Mouse (Mus musculus): ENCODE results near the gene Ppm1d. TPM values are rescaled to one million over a fixed set of nuclear protein-coding genes. Genes with fewer than 3 reads are reported as not detected.

Ppm1d gene
- polyA plus RNA-seq (2016; fragmentation: Nextera tagmentation; extraction: Ambion mirVana): 27.8 and 27.9 TPM in 2 replicates

DNA sequence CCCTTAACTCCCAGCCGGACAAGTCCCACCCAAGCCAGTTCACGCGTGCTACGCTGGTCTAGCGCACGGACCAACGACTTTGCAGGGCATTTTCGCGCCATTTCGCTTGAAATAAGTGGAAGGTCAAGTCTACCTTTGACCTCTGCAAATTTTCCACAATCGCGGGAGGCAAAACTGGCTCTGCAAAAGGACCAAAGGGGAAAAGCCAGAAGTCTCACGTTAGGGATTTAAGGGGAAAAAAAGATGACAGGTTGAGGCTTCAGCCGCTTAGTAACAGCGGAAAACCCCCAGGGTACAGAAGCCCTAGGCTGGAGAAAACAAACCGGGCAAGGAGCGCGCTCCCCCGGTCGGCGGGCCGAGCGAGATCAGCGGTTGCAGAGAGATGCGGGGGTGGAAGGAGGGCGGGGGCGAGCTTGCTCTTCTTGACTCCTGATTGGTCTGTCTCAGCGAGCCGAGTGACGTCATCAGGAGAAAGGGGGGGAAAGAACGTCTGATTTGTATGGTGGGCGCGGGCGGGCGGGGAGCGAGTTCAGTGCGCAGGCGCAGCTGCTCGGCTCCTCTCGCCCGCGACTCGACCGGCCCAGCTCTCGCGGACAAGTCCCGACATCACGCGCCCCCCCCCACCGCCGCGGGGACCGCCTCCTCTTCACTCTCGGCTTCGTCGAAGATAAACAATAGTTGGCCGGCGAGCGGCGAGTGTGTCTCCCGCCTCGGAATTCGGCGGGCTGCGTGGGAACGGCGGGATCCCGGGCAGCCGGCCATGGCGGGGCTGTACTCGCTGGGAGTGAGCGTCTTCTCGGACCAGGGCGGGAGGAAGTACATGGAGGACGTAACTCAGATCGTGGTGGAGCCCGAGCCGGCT is at the start of gene Ppm1d:
TSS of gene Ppm1d (plus strand) at position 532 of the 862 bp plus-strand sequence.
- Histone ChIP-seq H3K36me3 (peaks cover 10% of the 10 kb centered on the region), H3K9ac (peak within 1 kb of the TSS; percentile 92), H3K9me3 (replicated peaks) (no peaks in the 10 kb centered on the region), H3K27me3 (no peaks in the 10 kb centered on the region; the same call in 1 of the 2 replicates), H3K4me1 (peaks cover 21% of the 10 kb centered on the region), H3K4me2 (replicated peaks) (peak within 1 kb of the TSS; percentile 94), H3K4me3 (peak within 1 kb of the TSS; percentile 96), H3K27ac (peak within 1 kb of the TSS; percentile 94)
- peak; percentile 93 for ATAC-seq (ENCODE audit: low FRiP score)
- under 1% methylated on average over 78 of the region's 78 CpGs for whole genome bisulfite sequencing

DNA sequence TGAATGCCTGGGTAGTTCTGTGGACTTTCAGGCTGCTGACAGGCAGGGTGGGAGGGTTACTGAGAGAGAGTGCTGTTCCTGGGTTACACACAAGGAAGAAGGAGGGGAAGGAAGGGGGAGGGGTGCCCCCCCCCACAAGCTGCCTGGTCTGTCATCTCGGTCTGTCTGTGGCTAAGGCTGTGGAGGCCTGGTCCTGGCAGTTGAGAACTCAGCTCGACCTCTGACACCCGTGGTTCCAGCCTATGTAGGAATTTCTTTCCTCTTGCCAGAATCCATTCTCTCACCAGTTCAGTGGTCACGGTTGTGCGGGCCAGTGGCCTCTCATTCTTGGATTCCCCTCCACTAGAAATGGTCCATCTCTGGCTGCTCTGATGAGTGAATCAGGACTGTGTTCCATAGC is 46.4 kb upstream of the Ppm1d start:
- 58% methylated on average over 5 of the region's 5 CpGs for WGBS
- no peak overlapping the region for H3K27ac ChIP-seq
- no peak overlapping the region for H3K9ac ChIP-seq

DNA sequence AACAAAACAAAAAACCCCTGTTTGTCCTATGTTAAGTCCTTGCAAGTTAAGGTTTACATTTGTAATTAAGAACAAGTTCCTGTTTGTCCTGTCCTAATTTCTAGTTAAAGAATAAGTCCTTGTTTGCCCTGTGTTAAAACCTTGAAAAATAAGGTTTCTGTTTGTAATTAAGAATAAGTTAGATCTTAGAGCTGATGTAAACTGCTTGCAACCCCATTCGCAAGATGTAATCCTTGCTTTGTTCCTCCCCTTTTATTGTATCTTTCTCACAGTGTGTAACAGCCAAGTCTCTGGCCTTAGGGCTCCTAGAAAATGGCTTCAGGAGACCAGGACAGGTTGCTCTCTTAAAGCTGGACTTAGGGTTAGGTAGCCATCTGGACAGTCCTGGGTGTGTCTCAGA is 43.7 kb upstream of the Ppm1d start:
- 93% methylated on average over 1 of the region's 1 CpGs for WGBS
- Histone ChIP-seq H3K9ac (no peak overlapping the region), H3K27ac (no peak overlapping the region), H3K4me3 (no peak overlapping the region), H3K4me2 (replicated peaks) (no peak overlapping the region), H3K4me1 (no peaks in the 10 kb centered on the region), H3K27me3 (no peaks in the 10 kb centered on the region), H3K36me3 (no peaks in the 10 kb centered on the region), H3K9me3 (replicated peaks) (no peaks in the 10 kb centered on the region)
- ATAC-seq (ENCODE audit: low FRiP score): no peak

More for the DNA sequence above, 46.4 kb upstream of the Ppm1d start:
- ATAC-seq (ENCODE audit: low FRiP score): no peak
- Histone ChIP-seq H3K4me3 (no peak overlapping the region), H3K9me3 (replicated peaks) (no peaks in the 10 kb centered on the region), H3K27me3 (no peaks in the 10 kb centered on the region), H3K36me3 (no peaks in the 10 kb centered on the region), H3K4me1 (no peaks in the 10 kb centered on the region), H3K4me2 (replicated peaks) (no peak overlapping the region)

DNA sequence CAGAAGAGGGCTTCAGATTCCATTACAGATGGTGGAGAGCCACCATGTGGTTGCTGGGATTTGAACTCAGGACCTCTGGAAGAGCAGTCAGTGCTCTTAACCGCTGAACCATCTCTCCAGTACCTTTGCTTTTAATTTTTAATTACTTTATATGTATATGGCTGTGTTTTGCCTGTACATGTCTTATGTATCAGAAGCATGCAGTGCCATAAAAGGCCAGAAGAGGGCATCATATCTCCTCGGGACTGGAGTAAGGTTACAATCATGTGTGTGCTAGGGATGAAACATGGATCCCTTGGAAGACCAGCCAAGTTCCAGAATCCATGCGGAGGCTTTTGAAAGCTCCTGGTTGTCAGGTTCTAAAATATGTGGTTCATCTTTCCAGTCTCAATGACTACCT is 40.4 kb upstream of the Ppm1d start:
- Histone ChIP-seq H3K9me3 (replicated peaks) (no peaks in the 10 kb centered on the region), H3K9ac (no peak overlapping the region), H3K4me3 (no peak overlapping the region), H3K27me3 (no peaks in the 10 kb centered on the region), H3K4me1 (no peaks in the 10 kb centered on the region), H3K27ac (no peak overlapping the region), H3K4me2 (replicated peaks) (no peak overlapping the region), H3K36me3 (no peaks in the 10 kb centered on the region)
- ATAC-seq (ENCODE audit: low FRiP score): no peak
- 56% methylated on average over 3 of the region's 3 CpGs for WGBS

DNA sequence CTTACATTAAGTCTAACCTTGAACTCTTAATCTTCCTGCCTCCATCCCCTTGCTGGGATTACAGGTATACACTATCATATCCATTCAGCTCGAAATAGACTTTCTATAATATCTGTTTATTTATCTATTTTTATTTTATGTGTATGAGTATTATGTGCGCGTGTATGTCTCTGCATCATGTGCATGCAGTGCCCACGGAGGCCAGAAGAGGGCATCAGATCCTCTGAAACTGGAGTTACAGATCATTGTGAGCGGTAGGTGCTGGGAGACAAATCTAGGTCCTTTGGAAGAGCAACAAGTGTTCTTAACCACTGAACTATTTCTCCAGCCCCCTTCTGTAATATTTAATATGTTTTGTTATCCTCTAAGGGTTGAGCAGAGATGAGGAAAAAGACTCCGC is 37.7 kb upstream of the Ppm1d start:
- ATAC-seq (ENCODE audit: low FRiP score): no peak
- WGBS: 69% methylated on average over 6 of the region's 6 CpGs
- Histone ChIP-seq H3K4me1 (no peaks in the 10 kb centered on the region), H3K4me3 (no peak overlapping the region), H3K27ac (no peak overlapping the region), H3K36me3 (no peaks in the 10 kb centered on the region), H3K9me3 (replicated peaks) (no peaks in the 10 kb centered on the region), H3K9ac (no peak overlapping the region), H3K4me2 (replicated peaks) (no peak overlapping the region), H3K27me3 (no peaks in the 10 kb centered on the region)

DNA sequence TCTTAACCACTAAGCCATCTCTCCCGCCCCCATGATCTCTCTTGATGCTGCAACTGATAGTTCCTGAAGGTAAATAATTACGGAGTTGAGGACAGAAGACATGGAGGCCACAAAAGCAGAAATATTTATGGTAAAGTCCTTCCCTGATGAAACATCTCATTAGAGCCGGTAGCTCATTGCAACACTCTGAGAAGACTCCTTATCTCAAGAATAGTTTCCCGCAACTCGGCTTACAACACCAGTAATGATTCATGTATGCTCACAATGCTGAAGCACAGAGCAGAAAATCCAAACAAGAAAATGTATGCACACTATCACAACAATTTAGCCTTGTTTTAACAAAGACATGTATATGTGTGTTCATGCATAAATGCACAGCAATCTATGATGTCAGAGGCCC is 35.9 kb upstream of the Ppm1d start:
- no peaks in the 10 kb centered on the region for H3K4me1 ChIP-seq
- no peak overlapping the region for H3K4me2 ChIP-seq (replicated peaks)
- H3K27ac ChIP-seq: no peak overlapping the region
- no peak for ATAC-seq (ENCODE audit: low FRiP score)
- no peak overlapping the region for H3K4me3 ChIP-seq
- 88% methylated on average over 5 of the region's 5 CpGs for WGBS
- no peak overlapping the region for H3K9ac ChIP-seq
- H3K9me3 ChIP-seq (replicated peaks): no peaks in the 10 kb centered on the region
- no peaks in the 10 kb centered on the region for H3K36me3 ChIP-seq
- H3K27me3 ChIP-seq: no peaks in the 10 kb centered on the region

DNA sequence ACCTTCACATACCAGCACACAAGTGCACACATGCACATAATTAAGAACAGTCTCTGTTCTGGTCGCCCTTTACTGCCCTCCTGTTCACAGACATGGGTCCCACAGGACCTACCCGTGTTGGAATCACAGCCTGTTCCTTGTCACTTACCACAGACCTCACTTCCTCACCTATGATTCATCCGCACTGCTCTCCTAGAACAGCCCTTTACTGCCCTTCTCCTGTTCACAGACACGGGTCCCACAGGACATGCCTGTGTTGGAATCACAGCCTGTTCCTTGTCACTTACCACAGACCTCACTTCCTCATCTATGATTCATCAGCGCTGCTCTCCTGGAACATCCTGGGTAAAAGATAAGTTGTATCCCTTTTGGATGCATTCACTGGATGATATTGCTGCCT is 33.4 kb upstream of the Ppm1d start:
- H3K4me2 ChIP-seq (replicated peaks): no peak overlapping the region
- no peaks in the 10 kb centered on the region for H3K4me1 ChIP-seq
- no peak overlapping the region for H3K27ac ChIP-seq
- no peaks in the 10 kb centered on the region for H3K9me3 ChIP-seq (replicated peaks)
- WGBS: 70% methylated on average over 5 of the region's 5 CpGs
- no peak for ATAC-seq (ENCODE audit: low FRiP score)
- no peaks in the 10 kb centered on the region for H3K36me3 ChIP-seq
- no peaks in the 10 kb centered on the region for H3K27me3 ChIP-seq
- H3K4me3 ChIP-seq: no peak overlapping the region
- H3K9ac ChIP-seq: no peak overlapping the region

DNA sequence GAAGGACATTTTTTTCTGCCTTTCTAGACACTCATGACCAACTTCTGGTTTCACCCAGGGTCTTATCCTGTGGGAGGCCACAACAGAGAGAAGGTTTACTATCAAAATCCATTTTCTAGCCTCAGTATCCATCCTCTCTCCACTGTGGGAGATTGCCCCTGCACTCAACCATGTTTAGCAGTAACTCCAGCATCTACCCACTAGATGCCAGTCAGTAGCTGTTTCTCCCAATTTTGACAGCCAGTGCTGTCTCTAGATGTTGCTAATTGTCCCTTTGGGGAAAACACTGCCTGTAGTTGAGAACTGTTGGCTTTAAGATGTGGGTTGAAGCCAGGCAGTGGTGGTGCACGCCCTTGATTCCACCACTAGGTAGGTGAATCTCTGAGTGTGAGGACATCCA is 32.9 kb upstream of the Ppm1d start:
- Histone ChIP-seq H3K4me2 (replicated peaks) (no peak overlapping the region), H3K4me3 (no peak overlapping the region), H3K36me3 (no peaks in the 10 kb centered on the region), H3K27ac (no peak overlapping the region), H3K27me3 (no peaks in the 10 kb centered on the region), H3K4me1 (no peaks in the 10 kb centered on the region), H3K9ac (no peak overlapping the region), H3K9me3 (replicated peaks) (no peaks in the 10 kb centered on the region)
- WGBS: 76% methylated on average over 1 of the region's 1 CpGs
- no peak for ATAC-seq (ENCODE audit: low FRiP score)

DNA sequence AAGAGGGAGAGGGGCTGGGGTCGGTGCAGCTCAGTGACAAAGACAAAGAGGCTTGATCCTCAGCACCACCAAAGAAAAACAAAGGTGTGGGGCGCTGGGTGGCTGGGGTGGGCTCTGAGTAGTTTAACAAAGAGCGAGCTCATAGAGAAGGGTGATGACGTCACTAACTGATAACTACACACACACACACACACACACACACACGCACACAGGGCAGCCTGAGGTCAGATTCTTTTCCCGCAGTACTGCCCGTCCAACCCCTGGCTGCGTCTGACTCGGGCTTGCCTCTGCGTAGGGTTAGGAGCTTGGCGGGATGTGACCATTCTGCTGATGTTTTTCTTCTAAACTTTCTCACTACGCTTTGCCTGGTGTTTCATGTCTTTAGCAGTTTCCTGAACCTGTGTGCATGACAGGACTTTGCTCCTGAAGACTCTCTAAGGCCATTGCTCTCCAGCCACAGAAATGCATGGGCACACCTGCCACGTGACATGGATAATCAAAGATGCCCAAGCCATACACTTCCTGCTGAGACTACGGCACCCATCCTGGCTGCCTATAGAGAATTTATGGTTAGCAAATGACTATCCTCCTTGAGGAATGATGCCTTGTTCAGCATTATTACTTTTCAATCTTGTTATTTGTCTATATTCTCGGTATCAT is 29.7 kb upstream of the Ppm1d start:
- 75% methylated on average over 15 of the region's 15 CpGs for WGBS
- no peak overlapping the region for H3K4me3 ChIP-seq

DNA sequence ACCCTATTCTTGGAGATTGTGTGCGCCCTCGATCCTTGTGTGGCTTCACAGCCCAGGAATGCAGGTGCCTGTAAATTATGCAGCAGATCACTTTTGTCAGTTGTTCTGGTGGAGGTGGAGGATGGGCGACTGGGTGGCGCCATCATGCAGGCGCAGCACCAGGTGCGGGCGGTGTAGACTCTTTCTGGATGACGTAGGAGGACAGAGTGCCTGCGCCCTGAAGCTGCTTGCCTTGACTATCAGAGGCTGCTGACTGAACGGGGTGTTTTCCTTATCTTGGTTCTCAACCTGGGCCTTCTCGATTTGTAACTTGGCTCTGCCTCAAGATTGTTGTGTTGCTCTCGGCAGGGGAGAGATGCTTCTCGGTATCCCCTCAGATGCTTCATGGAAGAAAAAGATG is 13.1 kb upstream of the Ppm1d start:
- Histone ChIP-seq H3K4me2 (replicated peaks) (no peak overlapping the region), H3K27me3 (no peaks in the 10 kb centered on the region), H3K27ac (no peak overlapping the region), H3K4me3 (no peak overlapping the region), H3K9ac (no peak overlapping the region), H3K4me1 (no peaks in the 10 kb centered on the region), H3K9me3 (replicated peaks) (no peaks in the 10 kb centered on the region), H3K36me3 (no peaks in the 10 kb centered on the region)
- WGBS: 84% methylated on average over 13 of the region's 13 CpGs
- ATAC-seq (ENCODE audit: low FRiP score): no peak

More for the DNA sequence above, 29.7 kb upstream of the Ppm1d start:
- no peak for ATAC-seq (ENCODE audit: low FRiP score)
- Histone ChIP-seq H3K4me2 (replicated peaks) (no peak overlapping the region), H3K27ac (no peak overlapping the region), H3K9me3 (replicated peaks) (no peaks in the 10 kb centered on the region), H3K9ac (no peak overlapping the region), H3K27me3 (no peaks in the 10 kb centered on the region), H3K36me3 (no peaks in the 10 kb centered on the region), H3K4me1 (no peaks in the 10 kb centered on the region)

DNA sequence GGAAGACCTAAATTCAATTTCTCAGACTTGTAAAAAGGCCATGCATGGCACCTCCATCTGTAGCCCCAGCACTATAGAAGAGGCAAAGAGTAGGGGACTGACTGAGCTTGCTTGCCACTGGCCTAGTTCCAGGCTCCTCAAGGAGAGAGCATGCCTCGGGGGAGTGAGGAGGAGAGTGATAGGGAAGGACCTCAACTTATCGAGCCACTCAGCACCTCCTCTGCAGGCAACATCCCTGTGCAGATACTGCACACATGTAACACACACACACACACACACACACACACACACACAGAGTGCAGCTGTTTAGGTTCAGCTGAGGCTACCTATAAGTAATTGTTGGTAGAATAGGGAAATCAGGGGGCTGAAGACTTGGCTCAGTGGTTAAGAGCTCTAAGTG is 11.2 kb upstream of the Ppm1d start:
- H3K9ac ChIP-seq: no peak overlapping the region
- no peaks in the 10 kb centered on the region for H3K36me3 ChIP-seq
- no peak overlapping the region for H3K27ac ChIP-seq
- H3K27me3 ChIP-seq: no peaks in the 10 kb centered on the region
- no peak for ATAC-seq (ENCODE audit: low FRiP score)
- no peaks in the 10 kb centered on the region for H3K9me3 ChIP-seq (replicated peaks)
- no peaks in the 10 kb centered on the region for H3K4me1 ChIP-seq
- 69% methylated on average over 2 of the region's 2 CpGs for WGBS
- no peak overlapping the region for H3K4me2 ChIP-seq (replicated peaks)
- H3K4me3 ChIP-seq: no peak overlapping the region

DNA sequence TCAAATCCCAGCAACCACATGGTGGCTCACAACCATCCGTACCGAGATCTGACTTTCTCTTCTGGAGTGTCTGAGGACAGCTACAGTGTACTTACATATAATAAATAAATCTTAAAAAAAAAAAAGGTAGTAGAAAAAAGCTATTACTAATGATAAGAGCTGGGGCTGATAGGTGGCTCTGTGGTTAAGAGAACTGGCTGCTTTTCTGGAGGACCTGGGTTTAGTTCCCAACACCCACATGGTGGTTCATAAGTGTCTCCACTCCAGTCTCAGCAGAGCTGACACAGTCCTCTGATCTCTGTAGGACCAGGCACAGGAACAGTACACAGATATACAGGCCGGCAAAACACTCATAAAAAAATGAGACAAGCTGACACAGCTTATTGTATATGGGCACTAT is 9.9 kb upstream of the Ppm1d start:
- ATAC-seq (ENCODE audit: low FRiP score): no peak
- WGBS: 88% methylated on average over 3 of the region's 3 CpGs

DNA sequence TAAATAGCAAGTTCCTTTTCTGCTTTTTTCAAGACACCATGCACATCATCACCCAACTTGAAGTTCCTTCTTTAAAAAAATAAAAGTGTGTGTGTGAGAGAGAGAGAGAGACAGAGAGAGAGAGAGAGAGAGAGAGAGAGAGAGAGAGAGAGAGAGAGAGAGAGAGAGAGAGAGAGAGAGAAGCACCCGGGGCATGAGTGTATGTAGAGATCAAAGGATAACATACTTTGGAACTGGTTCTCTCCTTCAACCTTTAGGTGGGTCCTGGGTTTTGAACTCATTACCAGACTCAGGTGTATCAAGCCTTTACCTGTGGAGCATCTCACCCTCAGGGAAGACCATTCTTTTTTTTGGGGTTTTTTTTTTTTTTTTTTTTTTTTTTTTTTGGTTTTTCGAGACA is 9.2 kb upstream of the Ppm1d start:
- Histone ChIP-seq H3K4me1 (no peaks in the 10 kb centered on the region), H3K27ac (no peak overlapping the region), H3K4me3 (no peak overlapping the region), H3K4me2 (replicated peaks) (no peak overlapping the region), H3K9me3 (replicated peaks) (no peaks in the 10 kb centered on the region), H3K36me3 (no peaks in the 10 kb centered on the region), H3K27me3 (no peaks in the 10 kb centered on the region), H3K9ac (no peak overlapping the region)
- no peak for ATAC-seq (ENCODE audit: low FRiP score)
- 78% methylated on average over 2 of the region's 2 CpGs for WGBS

More for the DNA sequence above, 9.9 kb upstream of the Ppm1d start:
- Histone ChIP-seq H3K4me1 (no peaks in the 10 kb centered on the region), H3K9me3 (replicated peaks) (no peaks in the 10 kb centered on the region), H3K27me3 (no peaks in the 10 kb centered on the region), H3K9ac (no peak overlapping the region), H3K4me2 (replicated peaks) (no peak overlapping the region), H3K27ac (no peak overlapping the region), H3K4me3 (no peak overlapping the region), H3K36me3 (no peaks in the 10 kb centered on the region)
